ENCODE assay signal across 24 mouse cellular contexts in the genomic region with DNA sequence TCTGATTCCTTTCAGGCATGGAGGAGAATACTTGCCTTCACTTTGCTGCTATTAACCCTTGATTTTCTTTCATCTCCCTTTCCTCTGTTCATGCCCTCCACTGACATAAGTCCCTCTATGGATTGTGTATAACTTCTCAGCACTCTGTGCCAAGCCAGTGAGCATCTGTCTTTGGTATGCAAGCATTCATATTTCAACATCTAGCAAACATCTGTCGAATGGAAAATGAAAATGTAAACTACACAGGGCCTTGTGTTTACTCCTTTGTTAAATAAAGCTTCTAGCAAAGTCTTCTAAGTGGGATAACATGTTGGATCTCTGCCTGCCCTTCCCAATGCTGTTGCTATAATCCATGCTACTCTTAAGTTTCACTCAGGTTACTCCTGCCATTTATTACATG.
"Had no signal": no experiment of that assay in that cellular context is flagged by ENCODE, and none has a peak within 500 bp of the region (broad histone marks: within the 10 kb centered on the region; RNA-seq: fewer than 3 reads in every experiment).

No protein-coding gene starts in this region.

- DNase-seq: kidney, adult 18-20 months; kidney, adult 9 months; kidney, postnatal 14 days; kidney, postnatal 4 days; left cerebral cortex, postnatal 4 days; lung, adult 2 months; right cerebral cortex, adult 18-20 months; right cerebral cortex, postnatal 14 days; right cerebral cortex, postnatal 4 days; thymus, adult 2 months; thymus, postnatal 14 days; thymus, postnatal 4 days had no signal

- H3K9ac ChIP-seq: limb, embryonic 12.5 days; limb, embryonic 15.5 days; liver, embryonic 12.5 days; liver, embryonic 15.5 days; midbrain, embryonic 12.5 days; midbrain, embryonic 15.5 days; neural tube, embryonic 12.5 days; neural tube, embryonic 15.5 days; stomach, embryonic 15.5 days had no signal

- ATAC-seq: hindbrain, postnatal 0 days; inflammation-experienced regulatory T-cells, adult 6 months; liver, embryonic 12.5 days; midbrain, embryonic 15.5 days had no signal

- H3K4me1 ChIP-seq: limb, embryonic 12.5 days; limb, embryonic 15.5 days; liver, embryonic 12.5 days; liver, embryonic 15.5 days; midbrain, embryonic 12.5 days; midbrain, embryonic 15.5 days; neural tube, embryonic 12.5 days; neural tube, embryonic 15.5 days; stomach, embryonic 15.5 days had no signal

- H3K27ac ChIP-seq: hindbrain, postnatal 0 days; limb, embryonic 12.5 days; limb, embryonic 15.5 days; liver, embryonic 12.5 days; liver, embryonic 15.5 days; macrophage; midbrain, embryonic 12.5 days; midbrain, embryonic 15.5 days; neural tube, embryonic 12.5 days; neural tube, embryonic 15.5 days; stomach, embryonic 15.5 days had no signal

- H3K4me3 ChIP-seq: limb, embryonic 12.5 days; limb, embryonic 15.5 days; liver, embryonic 12.5 days; liver, embryonic 15.5 days; midbrain, embryonic 12.5 days; midbrain, embryonic 15.5 days; neural tube, embryonic 12.5 days; neural tube, embryonic 15.5 days; stomach, embryonic 15.5 days had no signal

- H3K9me3 ChIP-seq: limb, embryonic 12.5 days; limb, embryonic 15.5 days; liver, embryonic 15.5 days; midbrain, embryonic 12.5 days; midbrain, embryonic 15.5 days; neural tube, embryonic 12.5 days; neural tube, embryonic 15.5 days; stomach, embryonic 15.5 days had no signal

- H3K4me2 ChIP-seq: limb, embryonic 12.5 days; limb, embryonic 15.5 days; liver, embryonic 12.5 days; liver, embryonic 15.5 days; midbrain, embryonic 12.5 days; midbrain, embryonic 15.5 days; neural tube, embryonic 12.5 days; neural tube, embryonic 15.5 days; stomach, embryonic 15.5 days had no signal

- H3K36me3 ChIP-seq: limb, embryonic 12.5 days; limb, embryonic 15.5 days; liver, embryonic 12.5 days; liver, embryonic 15.5 days; midbrain, embryonic 12.5 days; midbrain, embryonic 15.5 days; neural tube, embryonic 12.5 days; neural tube, embryonic 15.5 days; stomach, embryonic 15.5 days had no signal

- H3K27me3 ChIP-seq: limb, embryonic 12.5 days; limb, embryonic 15.5 days; liver, embryonic 12.5 days; liver, embryonic 15.5 days; midbrain, embryonic 12.5 days; midbrain, embryonic 15.5 days; neural tube, embryonic 12.5 days; neural tube, embryonic 15.5 days; stomach, embryonic 15.5 days had no signal
